Mouse (Mus musculus) NIH3T3 (cell line): ENCODE measurements around the gene Eif2ak4.
A peak's percentile ranks its signal among the peaks of the same experiment; 100 is the strongest.

Experiments
- DNase-seq: peaks from one replicate; pipeline ENCODE4 v3.0.0-alpha.2; 2012; ENCODE audit warnings: low read depth

Eif2ak4 gene

DNA sequence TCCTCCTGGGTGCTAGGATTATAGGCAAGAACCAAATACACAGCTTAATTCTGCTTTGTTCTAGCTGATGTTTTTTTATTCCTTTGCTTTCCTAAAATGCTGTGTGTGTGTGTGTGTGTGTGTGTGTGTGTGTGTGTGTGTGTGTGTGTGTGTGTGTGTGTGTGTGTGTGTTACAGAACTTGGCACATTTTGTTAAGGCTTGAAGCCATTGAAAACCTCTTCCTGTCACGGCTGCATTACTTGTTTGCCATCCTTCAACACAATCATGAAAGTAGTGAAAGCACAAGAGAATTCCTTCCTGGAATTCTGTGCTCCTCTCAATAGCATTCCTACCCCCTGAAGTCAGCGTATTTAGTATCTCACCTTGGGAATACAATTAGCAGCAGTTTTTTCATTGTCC is 77.5 kb downstream of the Eif2ak4 start:
- DNase-seq = no peak

GRCm38 (mm10) chr2:118466601-118467000 is 78.2 kb downstream of the Eif2ak4 start:
- DNase-seq = peak; percentile 56

DNA sequence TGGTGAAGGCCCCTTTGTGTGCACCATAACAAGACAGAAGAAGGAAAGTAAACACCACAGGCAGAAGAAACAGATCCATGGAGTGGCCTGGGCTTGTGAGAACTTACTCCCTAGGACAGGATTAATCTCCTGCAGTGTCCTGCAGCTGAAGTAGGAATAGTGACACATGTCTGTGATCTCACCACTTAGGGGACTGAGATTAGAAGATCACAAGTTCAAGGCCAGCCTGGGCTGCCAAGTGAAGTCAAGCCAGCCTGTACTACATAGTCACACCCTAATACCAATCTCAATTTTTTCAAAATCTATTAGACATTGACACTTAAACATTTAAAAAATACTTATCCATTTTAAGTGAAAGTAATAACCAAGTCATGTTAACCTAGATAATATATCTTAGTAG is 79.9 kb downstream of the Eif2ak4 start:
- DNase-seq = no peak

DNA sequence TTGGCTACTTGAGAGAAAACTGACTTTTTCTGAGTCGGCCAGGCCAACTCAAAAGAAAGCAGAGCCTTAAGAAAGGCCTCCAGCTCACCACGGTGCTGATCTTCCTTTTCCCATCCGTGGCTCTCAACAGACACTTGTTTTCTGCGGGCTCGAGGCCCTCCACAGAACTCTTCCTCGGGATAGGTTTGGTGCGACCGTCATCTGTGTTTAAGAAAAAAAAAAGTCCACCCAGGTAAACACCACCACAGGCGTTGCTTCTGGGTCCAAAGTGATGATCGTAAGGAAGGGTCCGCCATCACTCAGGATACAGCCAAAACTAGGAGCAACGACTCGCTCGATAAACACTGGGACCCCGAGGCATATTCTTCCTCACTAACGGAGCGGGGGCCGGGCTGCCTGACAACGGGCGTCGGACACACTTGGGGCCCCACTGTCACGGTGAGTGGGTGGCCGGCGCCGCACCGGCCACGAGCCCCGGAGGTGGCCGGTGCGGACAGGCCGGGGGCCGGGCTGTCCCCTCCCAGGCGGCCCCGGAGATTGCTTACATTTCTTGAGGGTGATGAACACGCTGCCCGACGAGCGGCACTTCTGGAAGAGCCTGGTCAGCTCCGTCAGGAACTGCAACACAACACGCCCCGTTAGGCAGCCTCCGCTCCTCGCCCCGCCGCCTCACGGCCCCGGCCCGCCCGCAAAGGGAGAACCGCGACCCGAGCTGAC is 90.6 kb downstream of the Eif2ak4 start:
- peak; percentile 32 for DNase-seq

DNA sequence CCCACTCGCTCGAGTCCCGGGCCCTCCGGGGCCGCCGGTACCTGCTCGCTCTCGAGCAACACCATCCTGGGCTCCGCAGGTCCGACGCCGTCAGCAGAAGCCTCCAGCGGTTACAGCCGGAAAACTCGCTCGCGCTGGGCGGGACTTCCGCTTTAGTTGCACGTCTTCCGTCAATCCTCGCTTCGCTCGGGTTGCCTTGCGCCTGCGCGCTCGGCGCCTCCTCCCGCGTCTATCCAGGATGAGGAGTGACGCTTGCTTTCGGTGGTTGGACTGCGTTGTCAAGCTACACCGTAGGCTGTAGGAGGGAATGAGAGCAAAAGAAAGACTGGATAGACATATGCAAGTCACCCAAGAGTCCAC is 91.1 kb downstream of the Eif2ak4 start, which contains the start of gene Srp14:
TSS of gene Srp14 (minus strand) at position 162 of the 360 bp plus-strand sequence.
- DNase-seq = peak; percentile 98

- no peak for DNase-seq
These were observed 92.5 kb downstream of the Eif2ak4 start for GRCm38 (mm10) chr2:118480886-118481285.

- no peak for DNase-seq
These were observed 94.6 kb downstream of the Eif2ak4 start for GRCm38 (mm10) chr2:118483032-118483431.

DNA sequence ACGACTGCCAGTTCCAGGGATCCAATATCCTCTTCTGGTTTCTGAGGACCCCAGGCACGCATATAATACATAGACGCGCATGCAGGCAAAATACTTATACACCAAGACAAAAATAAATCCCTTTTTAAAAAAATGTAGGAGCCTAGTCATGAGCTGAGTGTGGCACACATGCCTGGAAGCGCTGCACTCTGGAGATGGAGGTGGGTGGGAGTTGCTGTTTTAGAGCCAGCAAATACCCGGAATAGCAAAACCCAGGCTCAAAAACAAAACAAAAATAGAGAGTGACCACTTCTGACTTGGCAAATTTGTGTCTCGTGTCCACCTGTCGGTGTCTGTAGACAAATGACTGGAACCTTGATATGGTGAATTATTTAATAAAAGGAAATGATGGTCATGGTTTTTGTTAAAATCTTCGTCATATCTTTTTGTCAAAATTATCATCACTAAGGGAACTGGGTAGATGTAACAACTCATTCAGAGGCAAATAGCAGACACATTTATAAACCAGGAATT is 96.0 kb downstream of the Eif2ak4 start:
- DNase-seq = no peak

GRCm38 (mm10) chr2:118485415-118485814 is 97.0 kb downstream of the Eif2ak4 start:
- DNase-seq = no peak

- peak; percentile 93 for DNase-seq
These were observed 98.5 kb downstream of the Eif2ak4 start for GRCm38 (mm10) chr2:118486933-118487332.

DNA sequence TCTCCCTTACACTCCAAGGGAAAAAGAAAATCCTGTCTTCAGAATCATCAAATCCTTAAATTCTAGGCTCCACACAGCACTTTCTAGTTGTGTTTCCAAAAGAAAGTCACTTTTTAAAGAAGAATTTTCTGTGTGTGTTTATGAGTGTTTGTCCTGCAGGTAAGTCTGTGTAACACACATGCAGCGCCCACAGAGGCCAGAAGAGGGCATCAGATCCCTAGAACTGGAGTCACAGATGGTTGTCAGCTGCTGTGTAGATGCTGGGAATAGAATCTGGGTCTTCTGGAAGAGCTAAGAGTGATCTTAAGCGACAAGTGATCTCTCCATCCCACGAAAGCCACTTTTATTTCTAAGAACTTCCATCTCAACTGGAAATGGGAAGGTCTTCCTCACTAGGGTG is 99.4 kb downstream of the Eif2ak4 start:
- DNase-seq = peak; percentile 56

DNA sequence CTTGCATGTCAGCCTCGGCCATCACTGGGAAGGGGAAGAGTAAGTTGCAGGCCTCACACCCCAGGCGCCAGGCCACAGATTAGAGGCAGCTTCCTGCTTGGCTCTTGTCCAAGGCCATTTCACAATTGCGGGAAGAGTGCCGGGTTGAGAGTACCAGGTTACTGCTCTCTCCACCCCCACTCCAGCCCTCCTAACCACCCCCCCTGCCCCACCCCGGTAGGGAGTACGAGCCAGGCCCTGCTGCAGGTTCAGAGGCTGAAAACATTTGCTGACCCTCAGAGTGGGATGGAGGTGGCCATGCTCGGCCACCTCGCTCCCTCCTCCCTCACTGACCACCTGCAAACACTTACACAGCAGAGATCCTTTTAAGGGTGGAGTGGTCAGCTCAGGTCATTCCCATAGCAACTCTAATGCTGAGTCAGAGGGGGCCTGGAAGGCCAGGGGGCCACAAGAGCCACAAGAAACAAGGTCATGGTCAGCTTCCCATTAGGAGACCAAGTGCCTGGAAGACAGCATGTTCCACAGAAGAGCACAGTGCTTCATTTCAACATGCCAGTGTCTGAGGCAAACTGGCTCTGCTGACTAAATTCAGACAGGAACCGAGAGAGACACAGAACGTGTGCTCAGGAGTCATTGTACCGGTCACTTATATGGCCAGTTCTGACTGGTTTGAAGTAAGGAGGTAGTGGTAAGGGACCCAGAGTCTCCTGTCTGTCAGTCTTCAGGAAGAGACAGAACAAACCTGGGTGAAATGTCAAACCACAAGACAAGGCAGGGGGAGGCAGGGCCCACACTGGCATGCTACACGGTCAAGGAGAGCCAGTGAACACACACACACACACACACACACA is 102.0 kb downstream of the Eif2ak4 start:
- DNase-seq = peak; percentile 84

- no peak for DNase-seq
These were observed 102.9 kb downstream of the Eif2ak4 start for GRCm38 (mm10) chr2:118491281-118491731.

- no peak for DNase-seq
These were observed 103.5 kb downstream of the Eif2ak4 start for GRCm38 (mm10) chr2:118491741-118492395.

DNA sequence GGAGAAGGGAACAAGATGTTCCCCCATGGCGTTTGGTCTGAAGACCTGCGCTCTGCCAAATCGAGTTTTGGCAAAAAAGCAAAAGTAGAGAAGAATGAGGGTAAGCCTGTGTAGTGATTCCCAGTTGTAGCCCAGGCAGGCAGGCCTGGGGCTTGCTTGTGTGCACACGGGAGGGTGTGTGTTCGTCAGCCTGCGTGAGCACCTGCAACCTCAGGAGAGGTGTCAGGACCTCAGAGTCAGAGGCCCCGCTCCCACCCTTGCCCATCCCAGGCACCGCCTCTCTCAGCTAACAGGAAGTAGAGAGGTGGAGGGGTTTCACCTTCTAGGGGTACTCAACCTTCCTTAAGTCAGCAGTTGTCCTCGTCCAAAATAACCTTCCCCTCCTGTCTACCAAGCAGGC is 106.6 kb downstream of the Eif2ak4 start:
- DNase-seq = no peak

DNA sequence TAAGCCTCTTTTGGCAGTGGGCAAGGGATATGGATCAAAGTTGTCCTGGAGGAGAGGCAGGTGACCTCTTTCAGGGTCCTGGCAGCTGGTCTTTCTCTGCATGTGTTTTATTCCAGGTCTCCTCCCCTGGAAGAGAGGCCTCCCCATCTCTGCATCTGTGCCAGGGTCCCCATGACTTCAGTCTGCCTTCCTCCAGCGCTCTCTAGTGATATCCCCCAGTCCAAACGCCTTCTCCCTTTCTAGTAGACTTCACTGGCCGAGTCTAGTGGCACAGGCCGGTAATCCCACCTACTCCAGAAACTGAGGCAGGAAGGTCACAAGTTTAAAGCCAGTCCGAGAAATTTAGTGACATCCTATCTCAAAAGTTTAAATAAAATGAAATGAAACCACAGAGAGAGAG is 109.5 kb downstream of the Eif2ak4 start:
- DNase-seq = no peak

- DNase-seq = no peak
These were observed 110.1 kb downstream of the Eif2ak4 start for GRCm38 (mm10) chr2:118498476-118498875.

DNA sequence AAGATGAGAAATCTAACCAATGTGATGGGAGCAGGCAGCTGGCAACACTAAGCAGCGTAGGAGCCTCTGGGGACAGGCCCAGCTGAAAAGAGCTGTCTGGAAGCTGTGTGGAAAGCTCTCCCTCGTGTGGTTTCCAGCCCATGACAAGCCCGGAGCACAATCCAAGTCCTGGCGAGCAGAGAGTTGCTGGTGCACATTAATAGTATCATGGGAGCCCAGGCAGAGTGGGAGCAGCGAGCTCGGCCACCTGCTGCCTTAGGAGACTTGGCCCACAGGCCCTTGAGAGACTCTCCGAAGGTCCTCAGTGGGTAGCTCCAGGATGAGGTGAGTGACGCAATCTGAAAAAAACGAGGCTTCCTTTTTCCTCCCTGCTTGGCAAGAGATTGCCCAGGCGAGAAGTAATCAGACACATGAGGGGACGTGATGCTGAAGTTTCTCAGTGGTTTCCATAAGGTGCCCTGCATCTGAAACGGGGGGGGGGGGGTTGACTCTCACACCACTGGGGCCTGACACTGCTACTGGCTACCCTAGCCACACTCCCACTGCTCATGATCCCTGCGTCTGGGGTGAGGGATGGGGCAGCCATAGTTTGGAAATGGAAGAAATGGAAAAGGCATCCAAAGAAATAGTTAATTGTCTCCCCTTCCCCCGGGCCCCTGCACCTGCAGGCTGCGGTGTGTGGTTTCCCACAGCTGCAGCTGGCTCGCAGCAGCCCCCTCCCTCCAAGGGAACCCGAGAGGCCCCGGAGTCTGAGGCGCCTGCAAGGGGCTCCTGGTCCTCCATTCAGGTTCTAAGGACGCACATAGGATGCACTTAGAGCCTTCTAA is 110.9 kb downstream of the Eif2ak4 start:
- peak; percentile 59 for DNase-seq

DNA sequence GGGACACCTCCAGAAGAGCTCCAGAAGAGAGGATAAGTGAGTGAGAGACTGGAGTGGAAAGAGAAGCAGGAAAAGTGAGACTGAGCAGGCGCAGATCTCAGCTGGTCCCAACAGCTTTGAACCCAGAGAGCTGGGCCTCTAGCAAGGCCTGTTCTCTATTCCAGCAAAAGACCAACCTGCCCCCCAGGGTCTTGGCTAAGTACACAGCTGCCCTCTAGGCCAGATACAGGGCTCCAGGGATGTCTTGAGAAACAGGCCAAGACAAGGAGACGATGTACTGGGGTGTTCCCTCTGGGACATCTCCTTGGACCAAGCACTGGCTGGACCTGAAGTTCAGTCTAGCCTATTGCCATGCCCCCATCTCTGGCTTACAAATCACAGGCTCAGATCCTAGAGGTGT is 111.8 kb downstream of the Eif2ak4 start:
- no peak for DNase-seq

- no peak for DNase-seq
These were observed 118.7 kb downstream of the Eif2ak4 start for GRCm38 (mm10) chr2:118507126-118507525.

DNA sequence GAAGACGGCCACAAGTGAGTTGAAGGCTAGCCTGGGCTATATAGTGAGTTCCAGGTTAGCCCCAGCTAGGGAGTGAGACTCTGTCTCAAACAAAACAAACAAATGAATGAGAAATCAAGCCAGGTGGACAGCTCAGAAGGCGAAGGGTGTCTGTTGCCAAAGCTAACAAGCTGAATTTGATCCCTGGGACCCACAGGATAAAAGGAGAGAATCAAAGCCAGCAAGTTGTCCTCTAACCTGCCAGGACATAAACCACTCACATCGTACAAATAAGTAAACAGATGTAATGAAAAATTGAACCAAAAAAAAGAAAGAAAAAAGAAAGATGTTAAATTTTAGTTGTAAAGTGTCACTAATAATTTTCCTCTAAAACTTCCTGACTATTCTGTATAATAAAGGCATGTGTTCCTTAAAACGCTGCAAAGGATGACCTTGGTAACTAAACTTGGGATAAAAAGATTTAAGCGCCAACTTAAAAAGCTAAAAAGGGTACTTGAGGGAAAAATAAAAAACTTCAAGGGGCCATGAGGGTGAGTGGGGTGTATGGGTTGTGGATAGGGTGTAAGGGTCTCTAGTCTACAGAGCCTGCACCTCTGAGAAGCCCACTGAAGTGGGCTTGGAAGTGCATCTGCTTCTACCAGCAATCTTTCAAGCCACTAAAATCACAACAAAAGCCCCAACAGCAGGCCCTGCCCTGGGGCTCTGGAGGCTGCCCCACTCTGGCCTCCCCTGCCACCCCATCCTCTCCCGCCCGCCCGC is 121.4 kb downstream of the Eif2ak4 start:
- DNase-seq = no peak
